Mouse (Mus musculus) C2C12 (cell line): ENCODE results near the gene Rbm15. TPM values are rescaled to one million over a fixed set of nuclear protein-coding genes. Genes with fewer than 3 reads are reported as not detected.

Source experiments
- H3K27me3 ChIP-seq: one replicate; pipeline ENCODE4 v1.6.1; 2011; ENCODE audit not compliant: control insufficient read depth, insufficient read depth, insufficient read length
- H3K36me3 ChIP-seq: one replicate; pipeline ENCODE4 v1.6.1; 2011; ENCODE audit not compliant: control insufficient read depth, insufficient read depth
- H3K4me3 ChIP-seq: one replicate; pipeline ENCODE4 v1.5.1; 2011; ENCODE audit warnings: mild to moderate bottlenecking, control low read depth; ENCODE audit not compliant: poor library complexity, insufficient read depth, severe bottlenecking
- H3K79me2 ChIP-seq: one replicate; pipeline ENCODE4 v1.6.1; 2011; ENCODE audit not compliant: control insufficient read depth, insufficient read depth
- H3K79me3 ChIP-seq: one replicate; pipeline ENCODE4 v1.6.1; 2011; ENCODE audit warnings: low read depth, control low read depth
- H3ac ChIP-seq: one replicate; pipeline ENCODE3; 2011; ENCODE audit warnings: low read depth; ENCODE audit not compliant: control insufficient read depth, insufficient read length
- CEBPB ChIP-seq: IDR thresholded peaks from one replicate; pipeline ENCODE4 v1.6.1; 2011; ENCODE audit warnings: low read depth, mild to moderate bottlenecking, control low read depth, moderate library complexity
- CTCF ChIP-seq: IDR thresholded peaks from one replicate; pipeline ENCODE4 v1.5.1; 2011; ENCODE audit not compliant: control insufficient read depth, insufficient read depth, insufficient read length
- FOSL1 ChIP-seq: IDR thresholded peaks from one replicate; pipeline ENCODE4 v1.8.0; 2011; ENCODE audit warnings: mild to moderate bottlenecking, low read length; ENCODE audit not compliant: poor library complexity, insufficient read depth, severe bottlenecking
- MAX ChIP-seq: IDR thresholded peaks from one replicate; pipeline ENCODE4 v1.6.1; 2011; ENCODE audit warnings: mild to moderate bottlenecking, control low read depth
- MYOD1 ChIP-seq: IDR thresholded peaks from one replicate; pipeline ENCODE4 v1.6.1; 2011; ENCODE audit warnings: low read depth; ENCODE audit not compliant: control insufficient read depth, insufficient read length
- MYOG ChIP-seq: IDR thresholded peaks from one replicate; pipeline ENCODE4 v1.6.1; 2011; ENCODE audit not compliant: control insufficient read depth, insufficient read length; ENCODE audit errors: extremely low read depth
- USF1 ChIP-seq: IDR thresholded peaks from one replicate; pipeline ENCODE4 v1.6.1; 2011; ENCODE audit warnings: low read depth, mild to moderate bottlenecking, control low read depth, moderate library complexity
- polyA plus RNA-seq: library from polyadenylated mRNA; unstranded; fragments of >200 nt; fragmentation: generic; extraction: Trizol; gene quantifications from one replicate; pipeline ENCODE4 v1.2.1, GENCODE M21; 2012; ENCODE audit warnings: missing spikeins

The Rbm15 gene
- polyA plus RNA-seq, 1 experiment, result 7.2 TPM

- no peaks in the 10 kb centered on the region for H3K79me2 ChIP-seq
- TF ChIP-seq MYOD1 (no peak), CTCF (no peak), FOSL1 (no peak), CEBPB (no peak)
- no peak overlapping the region for H3ac ChIP-seq
- no peaks in the 10 kb centered on the region for H3K79me3 ChIP-seq
- no peaks in the 10 kb centered on the region for H3K36me3 ChIP-seq
- peaks cover 8% of the 10 kb centered on the region for H3K27me3 ChIP-seq
- no peak overlapping the region for H3K4me3 ChIP-seq
Measured at GRCm38 (mm10) chr3:107355618-107356260, 22.3 kb upstream of the Rbm15 start.

DNA sequence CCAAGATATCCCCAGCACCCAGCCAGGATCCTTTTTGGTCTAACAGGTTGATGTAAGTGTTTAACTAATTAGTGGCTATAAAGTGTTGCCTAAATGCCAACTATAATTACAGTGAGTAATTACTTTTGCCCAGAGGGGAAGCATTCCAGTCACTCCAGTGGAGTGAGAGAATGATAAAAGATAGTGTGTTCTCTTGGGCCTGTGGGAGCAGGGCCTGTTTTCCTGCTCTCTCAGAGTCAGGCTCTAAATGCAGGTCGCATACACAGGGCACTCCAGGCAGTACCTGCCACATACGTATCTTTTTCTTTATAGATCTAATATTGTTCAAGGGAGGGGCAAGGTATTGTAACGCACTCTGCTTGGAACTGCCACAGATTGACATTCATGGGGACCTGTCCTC is 18.2 kb upstream of the Rbm15 start:
- Histone ChIP-seq H3ac (no peak overlapping the region), H3K79me3 (no peaks in the 10 kb centered on the region), H3K27me3 (peaks cover 8% of the 10 kb centered on the region)

GRCm38 (mm10) chr3:107349006-107349405 is 15.5 kb upstream of the Rbm15 start:
- H3ac ChIP-seq, result no peak overlapping the region
- no peaks in the 10 kb centered on the region for H3K36me3 ChIP-seq
- TF ChIP-seq FOSL1, result no peak
- TF ChIP-seq MYOG, result no peak
- TF ChIP-seq CEBPB, result no peak
- TF ChIP-seq USF1, result no peak
- TF ChIP-seq MAX, result no peak
- no peak for TF ChIP-seq CTCF
- TF ChIP-seq MYOD1, result no peak
- no peaks in the 10 kb centered on the region for H3K79me2 ChIP-seq
- H3K27me3 ChIP-seq, result peaks cover 5% of the 10 kb centered on the region
- H3K79me3 ChIP-seq, result no peaks in the 10 kb centered on the region
- H3K4me3 ChIP-seq, result no peak overlapping the region

More for the DNA sequence above, 18.2 kb upstream of the Rbm15 start:
- no peak overlapping the region for H3K4me3 ChIP-seq
- H3K36me3 ChIP-seq, result no peaks in the 10 kb centered on the region
- no peak for TF ChIP-seq CEBPB
- no peak for TF ChIP-seq USF1
- no peak for TF ChIP-seq MYOD1
- no peak for TF ChIP-seq MYOG
- no peak for TF ChIP-seq MAX
- no peaks in the 10 kb centered on the region for H3K79me2 ChIP-seq

DNA sequence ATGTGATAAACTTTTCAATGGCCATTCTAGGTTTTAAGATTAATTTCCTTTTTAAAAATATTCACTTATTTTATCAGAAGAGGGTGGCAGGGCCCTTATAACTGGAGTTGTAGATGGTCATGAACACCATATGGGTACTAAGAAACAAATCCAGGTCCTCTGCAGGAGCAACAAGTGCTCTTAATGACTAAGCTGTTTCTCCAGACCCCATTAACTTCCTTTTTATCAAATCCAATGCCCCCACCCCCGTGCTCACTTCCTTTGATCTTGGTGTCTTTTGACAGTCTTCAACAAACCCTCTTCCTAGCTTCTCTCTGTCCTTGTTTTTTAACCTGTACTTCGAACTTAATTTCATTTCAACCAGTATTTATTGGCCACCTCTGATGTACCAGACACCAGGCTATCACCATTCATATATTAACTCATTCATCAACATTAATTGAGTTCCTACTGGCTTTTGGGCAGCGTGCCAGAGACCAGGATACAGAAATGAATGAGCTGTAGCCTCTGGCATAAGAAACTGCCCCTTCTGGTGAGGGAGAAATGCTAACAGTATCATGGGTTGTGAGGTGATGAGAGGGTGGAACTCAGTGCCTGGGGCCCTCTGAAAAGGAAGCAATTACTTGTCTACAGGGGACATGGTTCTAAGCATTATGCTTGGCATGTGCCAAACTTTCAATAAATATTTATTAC is 11.7 kb upstream of the Rbm15 start:
- TF ChIP-seq USF1, result no peak
- TF ChIP-seq CTCF, result no peak
- no peak for TF ChIP-seq MYOD1
- no peak for TF ChIP-seq CEBPB
- no peak for TF ChIP-seq FOSL1
- no peak for TF ChIP-seq MAX
- no peak for TF ChIP-seq MYOG

DNA sequence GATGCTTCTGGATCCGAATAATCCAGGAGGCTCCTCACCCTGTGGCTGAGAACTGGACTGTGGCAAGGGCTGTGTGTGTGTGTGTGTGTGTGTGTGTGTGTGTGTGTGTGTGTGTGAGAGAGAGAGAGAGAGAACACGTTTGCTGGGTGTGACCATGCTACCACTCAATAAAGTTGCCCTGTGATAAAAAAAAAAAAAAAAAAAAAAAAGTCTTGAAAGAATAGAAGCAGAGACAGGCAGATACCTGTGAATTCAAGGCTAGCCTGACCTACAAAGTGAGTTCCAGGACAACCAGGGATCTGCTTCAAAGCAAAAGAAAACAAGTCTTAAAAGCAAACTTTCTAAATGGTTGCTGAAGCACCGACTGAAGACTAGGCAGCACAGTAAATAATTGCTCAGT is 10.5 kb upstream of the Rbm15 start:
- Histone ChIP-seq H3K27me3 (peaks cover 4% of the 10 kb centered on the region), H3K36me3 (no peaks in the 10 kb centered on the region), H3K4me3 (no peak overlapping the region), H3K79me3 (no peaks in the 10 kb centered on the region), H3ac (no peak overlapping the region), H3K79me2 (no peaks in the 10 kb centered on the region)
- TF ChIP-seq MYOD1 (no peak), CEBPB (no peak), MYOG (no peak), CTCF (no peak), USF1 (no peak), FOSL1 (no peak)

More for the DNA sequence above, 11.7 kb upstream of the Rbm15 start:
- H3K79me2 ChIP-seq, result no peaks in the 10 kb centered on the region
- no peaks in the 10 kb centered on the region for H3K79me3 ChIP-seq
- no peak overlapping the region for H3ac ChIP-seq
- no peak overlapping the region for H3K4me3 ChIP-seq
- peaks cover 4% of the 10 kb centered on the region for H3K27me3 ChIP-seq
- no peaks in the 10 kb centered on the region for H3K36me3 ChIP-seq

GRCm38 (mm10) chr3:107334202-107334934 is 895 bp upstream of the Rbm15 start:
- no peaks in the 10 kb centered on the region for H3K27me3 ChIP-seq
- peaks cover 26% of the 10 kb centered on the region for H3K36me3 ChIP-seq
- peaks cover 35% of the 10 kb centered on the region for H3K79me2 ChIP-seq
- H3K79me3 ChIP-seq, result peaks cover 31% of the 10 kb centered on the region
- peak overlapping the region; percentile 91 for H3ac ChIP-seq
- peak overlapping the region; percentile 39 for H3K4me3 ChIP-seq
- no peak for TF ChIP-seq CTCF
- no peak for TF ChIP-seq USF1
- TF ChIP-seq MYOD1, result no peak
- no peak for TF ChIP-seq CEBPB
- TF ChIP-seq MAX, result no peak
- TF ChIP-seq FOSL1, result no peak
- no peak for TF ChIP-seq MYOG
